Mouse (Mus musculus) stomach, embryonic 16.5 days (tissue): ENCODE results near the gene Lmod3. TPM values are rescaled to one million over a fixed set of nuclear protein-coding genes. Genes with fewer than 3 reads are reported as not detected.

Source experiments
- ATAC-seq: fragments of 200-750 bp; cut with Nextera tagmentation; 2 replicates; pipeline ENCODE4 v1.8.0; 2017; ENCODE audit warnings: moderate number of reproducible peaks, moderate TSS enrichment; ENCODE audit not compliant: insufficient read depth, low FRiP score
- H3K27ac ChIP-seq: fragments of 300-500 bp; sonication (generic); 2 replicates; pipeline ENCODE4 v1.5.1; 2014; ENCODE audit warnings: low read length
- H3K27me3 ChIP-seq: fragments of 300-500 bp; sonication (generic); 2 replicates; pipeline ENCODE4 v1.6.1; 2014; ENCODE audit warnings: low read length, control low read depth, mixed read lengths; ENCODE audit not compliant: control insufficient read depth, insufficient read depth
- H3K36me3 ChIP-seq: fragments of 300-500 bp; sonication (generic); 2 replicates; pipeline ENCODE4 v1.6.1; 2014; ENCODE audit warnings: low read length; ENCODE audit not compliant: control insufficient read depth, insufficient read depth
- H3K4me1 ChIP-seq: fragments of 300-500 bp; sonication (generic); 2 replicates; pipeline ENCODE4 v1.6.1; 2014; ENCODE audit warnings: low read length, control low read depth, mixed read lengths; ENCODE audit not compliant: control insufficient read depth, insufficient read depth
- H3K4me2 ChIP-seq: fragments of 300-500 bp; sonication (generic); 2 replicates; pipeline ENCODE4 v1.6.1; 2014; ENCODE audit warnings: low read depth, low read length, mixed read lengths
- H3K4me3 ChIP-seq: fragments of 300-500 bp; sonication (generic); replicated peaks from 2 replicates; pipeline ENCODE4 v1.5.1; 2014; ENCODE audit warnings: mild to moderate bottlenecking, low read length
- H3K9ac ChIP-seq: fragments of 300-500 bp; sonication (generic); 2 replicates; pipeline ENCODE4 v1.6.1; 2014; ENCODE audit warnings: low read length
- H3K9me3 ChIP-seq: fragments of 300-500 bp; sonication (generic); replicated peaks from 2 replicates; pipeline ENCODE4 v1.6.1; 2016; ENCODE audit warnings: low read length, control low read depth; ENCODE audit not compliant: control insufficient read depth
- WGBS: fragments of 180-500 bp; shearing (Covaris S2); extraction: QIAGEN DNeasy Blood & Tissue Kit; methylation state at CpG from one replicate; pipeline ENCODE4 v1.1.7; 2014; 5-methylcytosine and 5-hydroxymethylcytosine counted together
- polyA plus RNA-seq: library from polyadenylated mRNA; unstranded; fragments of >200 nt; fragmentation: Nextera tagmentation; extraction: Ambion mirVana; gene quantifications from 2 replicates; pipeline ENCODE4 v1.2.1, GENCODE M21; 2015

Gene Lmod3
- polyA plus RNA-seq, 1 experiment from 2014 or later = 4.4 TPM

- no peaks in the 10 kb centered on the region for H3K36me3 ChIP-seq
- no peak overlapping the region for H3K4me3 ChIP-seq
- 89% methylated on average over 3 of the region's 3 CpGs for WGBS
- no peak for ATAC-seq
- no peaks in the 10 kb centered on the region for H3K9me3 ChIP-seq
- H3K27ac ChIP-seq = peak overlapping the region; percentile 44; the same call in 1 of the 2 replicates
- H3K4me1 ChIP-seq = peaks cover 19% of the 10 kb centered on the region
- no peak overlapping the region for H3K9ac ChIP-seq
- H3K4me2 ChIP-seq = no peak overlapping the region
- no peaks in the 10 kb centered on the region for H3K27me3 ChIP-seq
Observed at GRCm38 (mm10) chr6:97292096-97292495, 39.5 kb upstream of the Lmod3 start.

GRCm38 (mm10) chr6:97291159-97291908, 38.8 kb upstream of the Lmod3 start:
- Histone ChIP-seq H3K27ac (0 out of 2 replicates have a peak overlapping the region, but pooled peaks have one; percentile 0), H3K36me3 (no peaks in the 10 kb centered on the region), H3K9ac (no peak overlapping the region), H3K4me2 (no peak overlapping the region), H3K4me1 (peaks cover 19% of the 10 kb centered on the region), H3K4me3 (no peak overlapping the region), H3K9me3 (no peaks in the 10 kb centered on the region), H3K27me3 (no peaks in the 10 kb centered on the region)
- ATAC-seq = no peak
- WGBS = 64% methylated on average over 21 of the region's 21 CpGs

GRCm38 (mm10) chr6:97290687-97291086, 38.1 kb upstream of the Lmod3 start:
- H3K9me3 ChIP-seq = no peaks in the 10 kb centered on the region
- 60% methylated on average over 3 of the region's 3 CpGs for WGBS
- no peak for ATAC-seq
- H3K27ac ChIP-seq = 0 out of 2 replicates have a peak overlapping the region, but pooled peaks have one; percentile 0
- H3K4me3 ChIP-seq = no peak overlapping the region
- H3K4me1 ChIP-seq = peaks cover 19% of the 10 kb centered on the region
- H3K27me3 ChIP-seq = no peaks in the 10 kb centered on the region
- H3K9ac ChIP-seq = no peak overlapping the region
- H3K36me3 ChIP-seq = no peaks in the 10 kb centered on the region
- H3K4me2 ChIP-seq = no peak overlapping the region

- Histone ChIP-seq H3K4me3 (no peak overlapping the region), H3K27ac (no peak overlapping the region; the same call in 1 of the 2 replicates), H3K4me2 (no peak overlapping the region), H3K9me3 (no peaks in the 10 kb centered on the region), H3K4me1 (peaks cover 19% of the 10 kb centered on the region), H3K27me3 (no peaks in the 10 kb centered on the region), H3K9ac (no peak overlapping the region), H3K36me3 (no peaks in the 10 kb centered on the region)
- no peak for ATAC-seq
- 89% methylated on average over 4 of the region's 4 CpGs for WGBS
Observed at GRCm38 (mm10) chr6:97289838-97290237, 37.3 kb upstream of the Lmod3 start.

- H3K9me3 ChIP-seq = no peaks in the 10 kb centered on the region
- no peak overlapping the region for H3K4me2 ChIP-seq
- 63% methylated on average over 10 of the region's 10 CpGs for WGBS
- no peak for ATAC-seq
- peak overlapping the region; percentile 59 for H3K27ac ChIP-seq
- H3K9ac ChIP-seq = no peak overlapping the region
- no peaks in the 10 kb centered on the region for H3K27me3 ChIP-seq
- H3K36me3 ChIP-seq = no peaks in the 10 kb centered on the region
- no peak overlapping the region for H3K4me3 ChIP-seq
- H3K4me1 ChIP-seq = peaks cover 16% of the 10 kb centered on the region
Observed at GRCm38 (mm10) chr6:97289316-97289820, 36.8 kb upstream of the Lmod3 start.

GRCm38 (mm10) chr6:97288047-97288855, 35.7 kb upstream of the Lmod3 start:
- peaks cover 13% of the 10 kb centered on the region for H3K4me1 ChIP-seq
- peak overlapping the region; percentile 84 for H3K27ac ChIP-seq
- no peaks in the 10 kb centered on the region for H3K36me3 ChIP-seq
- H3K27me3 ChIP-seq = no peaks in the 10 kb centered on the region
- H3K4me3 ChIP-seq = no peak overlapping the region
- ATAC-seq = peak; percentile 85
- no peak overlapping the region for H3K9ac ChIP-seq
- H3K4me2 ChIP-seq = no peak overlapping the region
- no peaks in the 10 kb centered on the region for H3K9me3 ChIP-seq
- 54% methylated on average over 19 of the region's 19 CpGs for WGBS

- H3K36me3 ChIP-seq = no peaks in the 10 kb centered on the region
- no peak overlapping the region for H3K4me2 ChIP-seq
- WGBS = 87% methylated on average over 5 of the region's 5 CpGs
- H3K9me3 ChIP-seq = no peaks in the 10 kb centered on the region
- no peak overlapping the region for H3K27ac ChIP-seq
- H3K27me3 ChIP-seq = no peaks in the 10 kb centered on the region
- peaks cover 9% of the 10 kb centered on the region for H3K4me1 ChIP-seq
- no peak overlapping the region for H3K4me3 ChIP-seq
- no peak for ATAC-seq
- no peak overlapping the region for H3K9ac ChIP-seq
Observed at GRCm38 (mm10) chr6:97286332-97286731, 33.8 kb upstream of the Lmod3 start.

GRCm38 (mm10) chr6:97283676-97284075, 31.1 kb upstream of the Lmod3 start:
- Histone ChIP-seq H3K27ac (no peak overlapping the region), H3K9ac (no peak overlapping the region), H3K9me3 (no peaks in the 10 kb centered on the region), H3K4me2 (no peak overlapping the region), H3K4me3 (no peak overlapping the region), H3K27me3 (no peaks in the 10 kb centered on the region), H3K36me3 (no peaks in the 10 kb centered on the region), H3K4me1 (peaks cover 10% of the 10 kb centered on the region; the same call in 1 of the 2 replicates)
- WGBS = 90% methylated on average over 1 of the region's 1 CpGs
- no peak for ATAC-seq

GRCm38 (mm10) chr6:97278878-97279277, 26.3 kb upstream of the Lmod3 start:
- peak overlapping the region; percentile 50 for H3K4me2 ChIP-seq
- 51% methylated on average over 6 of the region's 6 CpGs for WGBS
- peak; percentile 12; the same call in 1 of the 2 replicates for ATAC-seq

More at GRCm38 (mm10) chr6:97278878-97279277, 26.3 kb upstream of the Lmod3 start:
- Histone ChIP-seq H3K9ac (no peak overlapping the region), H3K4me3 (no peak overlapping the region), H3K27ac (no peak overlapping the region), H3K4me1 (peaks cover 15% of the 10 kb centered on the region; the same call in 1 of the 2 replicates), H3K27me3 (no peaks in the 10 kb centered on the region), H3K9me3 (no peaks in the 10 kb centered on the region), H3K36me3 (no peaks in the 10 kb centered on the region)
